15 mouse cellular contexts compared by ENCODE assay signal in genomic region chr14:108748730-108749129, GRCm38 (mm10).
"Had no signal": no experiment of that assay in that cellular context is flagged by ENCODE, and none has a peak within 500 bp of the region (broad histone marks: within the 10 kb centered on the region; RNA-seq: fewer than 3 reads in every experiment).

No protein-coding gene starts in this region.

- H3K4me2 ChIP-seq: neural tube, embryonic 15.5 days; stomach, embryonic 15.5 days had no signal

- H3K36me3 ChIP-seq: neural tube, embryonic 15.5 days; stomach, embryonic 15.5 days had no signal

- H3K27me3 ChIP-seq: neural tube, embryonic 15.5 days; stomach, embryonic 15.5 days had no signal

- H3K27ac ChIP-seq: neural tube, embryonic 15.5 days; stomach, embryonic 15.5 days; stomach, postnatal 0 days had no signal

- DNase-seq: retina, postnatal 1 day; right cerebral cortex, adult 18-20 months; right cerebral cortex, postnatal 14 days; right cerebral cortex, postnatal 25 days; right cerebral cortex, postnatal 4 days; spleen, adult 18-20 months; thymus, adult 18-20 months; thymus, adult 2 months; thymus, postnatal 14 days; thymus, postnatal 25 days; thymus, postnatal 36 days; thymus, postnatal 4 days had no signal

- H3K4me1 ChIP-seq: neural tube, embryonic 15.5 days; stomach, embryonic 15.5 days had no signal

- H3K9ac ChIP-seq: neural tube, embryonic 15.5 days; stomach, embryonic 15.5 days had no signal

- H3K4me3 ChIP-seq: neural tube, embryonic 15.5 days; stomach, embryonic 15.5 days had no signal

- H3K9me3 ChIP-seq: neural tube, embryonic 15.5 days; stomach, embryonic 15.5 days had no signal
